Mouse (Mus musculus): ENCODE data around the gene Ccpg1os.
A peak's percentile ranks its signal among the peaks of the same experiment; 100 is the strongest.

Gene Ccpg1os

DNA sequence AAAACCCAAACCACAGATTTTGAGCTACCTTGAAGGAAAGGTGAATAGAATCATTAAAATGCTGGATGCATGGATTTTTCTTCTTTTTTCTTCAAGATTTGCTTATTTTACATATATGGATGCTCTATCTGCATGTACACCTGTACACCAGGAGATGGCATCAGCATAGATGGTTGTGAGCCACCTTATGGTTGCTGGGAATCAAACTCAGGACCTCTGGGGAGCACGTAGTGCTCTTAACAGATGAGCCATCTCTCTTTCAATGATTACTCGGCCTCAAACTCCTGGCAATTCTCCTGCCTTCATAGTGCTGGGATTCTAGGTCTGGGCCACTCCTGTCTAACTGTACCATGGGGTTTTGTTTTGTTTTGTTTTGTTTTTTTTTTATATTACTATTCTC lies 2.1 kb downstream of the Ccpg1os start:
- DNase-seq (ENCODE audit: low spot score): no peak

GRCm38 (mm10) chr9:72975242-72975641 lies 9.9 kb downstream of the Ccpg1os start:
- no peak for DNase-seq (ENCODE audit: low spot score)

- DNase-seq (ENCODE audit: low spot score): no peak
These were observed 10.4 kb downstream of the Ccpg1os start for GRCm38 (mm10) chr9:72974734-72975133.

GRCm38 (mm10) chr9:72972984-72973383 lies 12.2 kb downstream of the Ccpg1os start:
- no peak for DNase-seq (ENCODE audit: low spot score)

GRCm38 (mm10) chr9:72972435-72972834 lies 12.7 kb downstream of the Ccpg1os start:
- no peak for DNase-seq (ENCODE audit: low spot score)

GRCm38 (mm10) chr9:72969874-72970273 lies 15.3 kb downstream of the Ccpg1os start:
- DNase-seq (ENCODE audit: low spot score): no peak

DNA sequence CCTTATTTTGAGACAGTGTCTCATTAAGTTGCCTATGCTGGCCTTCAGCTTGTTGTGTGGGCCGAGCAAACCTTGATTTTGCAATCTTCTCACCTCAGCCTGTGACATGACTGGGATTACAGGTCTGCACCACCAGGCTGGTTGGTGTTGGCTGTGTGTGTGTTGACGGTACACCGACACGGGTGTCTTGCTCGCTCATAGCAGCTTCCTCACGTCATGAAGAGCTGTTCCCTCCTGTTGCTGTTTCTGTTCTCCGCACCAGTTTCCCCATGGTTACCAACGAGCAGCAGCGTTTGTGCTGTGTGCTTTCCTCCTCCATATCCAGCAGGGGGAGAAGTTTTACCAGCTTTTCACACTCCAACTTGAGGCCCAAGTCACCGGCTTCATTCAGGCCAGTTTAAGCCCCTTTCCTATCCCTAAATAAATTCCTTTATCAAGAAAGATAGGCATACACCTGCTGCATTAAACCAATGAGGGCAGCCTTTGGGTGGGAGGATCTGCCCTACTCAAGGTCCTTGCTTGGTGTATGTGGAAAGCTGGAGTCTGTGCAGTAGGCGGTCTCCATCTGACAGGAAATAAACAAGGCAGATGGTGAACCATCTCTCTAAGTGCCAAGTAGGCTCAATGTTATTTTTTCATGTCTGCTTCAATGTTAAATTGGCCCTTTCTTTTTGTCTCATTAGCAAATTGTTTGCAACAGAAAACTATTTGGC lies 16.7 kb downstream of the Ccpg1os start:
- peak; percentile 24 for DNase-seq (ENCODE audit: low spot score)

- DNase-seq (ENCODE audit: low spot score): no peak
These were observed 23.2 kb downstream of the Ccpg1os start for GRCm38 (mm10) chr9:72961959-72962358.

GRCm38 (mm10) chr9:72961346-72961745 lies 23.8 kb downstream of the Ccpg1os start:
- DNase-seq (ENCODE audit: low spot score): no peak

DNA sequence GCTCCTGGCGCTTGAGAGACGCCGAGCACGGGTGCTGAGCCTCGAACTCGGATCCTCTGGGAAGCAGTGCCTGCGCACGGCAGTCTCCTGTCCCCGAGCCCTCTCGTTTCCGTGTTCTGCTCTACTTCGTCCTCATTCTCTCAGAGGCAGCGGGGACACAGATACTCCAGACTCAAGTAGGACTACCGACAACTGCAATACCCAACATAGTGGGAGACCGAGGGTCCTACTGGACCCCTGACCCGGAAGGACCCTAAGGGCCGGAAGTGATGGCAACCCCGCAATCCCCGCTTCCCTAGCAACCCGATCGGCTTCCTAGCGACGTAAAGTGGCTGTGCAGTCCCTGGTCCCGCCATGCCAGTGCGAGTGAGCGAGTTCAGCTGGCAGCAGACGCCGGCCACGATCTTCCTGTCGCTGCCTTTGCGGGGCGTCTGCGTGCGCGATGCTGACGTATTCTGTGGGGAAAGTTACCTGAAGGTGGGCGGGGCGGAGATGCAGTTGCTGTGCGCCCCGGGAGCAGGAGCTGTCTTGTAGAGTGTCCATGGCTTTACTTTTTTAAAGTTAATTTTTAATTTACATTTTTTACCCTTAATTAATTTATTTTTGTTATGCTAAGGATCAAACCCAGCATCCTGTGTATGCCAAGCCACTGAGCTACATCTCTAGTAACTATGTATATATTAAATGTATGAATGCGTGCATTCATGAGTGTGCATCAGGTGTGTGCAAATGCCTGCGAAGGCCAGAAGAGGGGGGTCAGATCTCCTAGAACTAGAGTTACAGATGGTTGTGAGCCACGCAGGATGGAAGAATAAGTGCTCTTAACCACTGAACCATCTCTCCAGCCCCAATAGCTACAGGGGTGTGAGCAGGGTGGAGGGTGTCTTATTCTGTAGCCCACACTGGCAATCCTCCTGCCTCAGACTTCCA lies 26.4 kb downstream of the Ccpg1os start, which contains the start of the genes Dyx1c1 and Gm44503:
Gene Dyx1c1 (plus strand): TSS at position 265 of the 930 bp plus-strand sequence.
Gene Gm44503 (plus strand): TSS at position 332 of the 930 bp plus-strand sequence.
- DNase-seq (ENCODE audit: low spot score): peak; percentile 75

DNA sequence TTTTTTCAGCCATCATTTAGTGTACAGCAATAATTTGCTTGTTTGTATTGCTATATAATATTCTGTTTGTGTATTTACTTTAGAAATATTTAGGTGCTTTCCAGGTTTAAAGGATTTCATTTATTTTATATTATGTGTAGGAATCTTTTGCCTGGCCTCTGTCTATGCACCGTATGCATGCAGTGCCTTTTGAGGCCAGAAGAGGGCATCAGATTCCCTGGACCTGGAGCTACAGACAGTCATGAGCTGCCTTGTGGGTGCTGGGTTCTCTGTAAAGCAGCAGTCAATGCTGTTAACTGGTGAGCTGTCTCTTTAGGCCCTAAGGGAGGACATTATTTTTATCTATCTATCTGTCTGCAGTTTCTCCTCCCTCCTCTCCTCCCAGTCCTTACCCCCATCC lies 29.6 kb downstream of the Ccpg1os start:
- peak; percentile 22 for DNase-seq (ENCODE audit: low spot score)

- peak; percentile 15 for DNase-seq (ENCODE audit: low spot score)
These were observed 30.4 kb downstream of the Ccpg1os start for GRCm38 (mm10) chr9:72954746-72955145.

- no peak for DNase-seq (ENCODE audit: low spot score)
These were observed 35.6 kb downstream of the Ccpg1os start for GRCm38 (mm10) chr9:72949572-72949971.

DNA sequence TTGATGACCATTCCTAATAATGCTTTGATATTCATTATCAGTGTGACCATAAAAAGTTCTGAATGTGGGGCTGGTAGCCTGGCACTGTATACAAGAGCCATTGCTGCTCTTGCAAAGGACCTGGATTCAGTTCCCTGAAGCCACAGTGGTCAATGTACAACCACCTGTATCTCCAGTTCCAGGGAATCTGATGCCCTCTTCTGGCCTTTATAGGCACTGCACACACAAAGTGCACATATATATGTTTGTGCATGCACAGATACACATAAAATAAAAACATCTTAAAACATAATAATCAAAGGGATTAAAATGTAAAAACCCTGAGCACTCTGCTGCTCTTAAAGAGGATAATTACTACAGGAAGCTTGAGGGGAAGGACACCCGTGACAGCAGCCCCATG lies 38.2 kb downstream of the Ccpg1os start:
- no peak for DNase-seq (ENCODE audit: low spot score)

DNA sequence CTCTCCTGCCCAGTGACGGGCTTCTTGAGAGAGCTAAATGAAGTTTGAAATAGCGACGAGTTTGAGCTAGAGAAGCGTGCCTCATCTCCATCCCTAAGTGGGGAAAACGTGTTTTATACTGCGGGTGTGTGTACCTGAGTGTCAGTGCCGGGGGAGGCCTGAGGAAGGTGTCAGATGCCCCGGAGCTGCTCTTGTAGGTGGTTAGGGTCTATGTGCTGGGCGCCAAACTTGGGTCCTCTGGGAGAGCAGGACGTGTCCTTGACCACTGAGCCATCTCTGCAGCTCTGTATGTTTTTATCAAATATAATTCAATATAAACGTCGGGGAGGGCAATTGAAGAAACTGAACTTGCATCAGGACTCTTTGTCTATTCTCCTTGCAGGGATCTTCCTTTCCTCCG lies 40.9 kb downstream of the Ccpg1os start:
- no peak for DNase-seq (ENCODE audit: low spot score)

DNA sequence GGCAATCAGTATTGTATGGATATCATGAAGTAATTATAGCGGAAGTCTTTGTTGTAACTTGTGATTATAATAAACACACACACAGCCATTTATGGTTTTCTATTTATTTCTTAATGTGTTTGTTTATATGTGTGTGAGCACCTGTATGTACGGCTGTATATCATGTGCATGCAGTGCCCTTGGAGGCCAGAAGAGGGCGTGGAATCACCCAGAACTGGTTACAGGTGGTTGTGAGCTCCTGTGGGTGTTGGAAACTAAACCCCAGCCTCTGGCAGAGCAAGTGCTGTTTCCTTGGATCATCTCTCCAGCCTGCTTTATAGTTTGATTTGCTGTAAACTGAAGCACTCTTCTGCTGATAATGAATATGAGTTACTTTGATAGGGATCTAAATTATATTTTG lies 41.8 kb downstream of the Ccpg1os start:
- DNase-seq (ENCODE audit: low spot score): no peak

- DNase-seq (ENCODE audit: low spot score): no peak
These were observed 48.9 kb downstream of the Ccpg1os start for GRCm38 (mm10) chr9:72936301-72936700.

DNA sequence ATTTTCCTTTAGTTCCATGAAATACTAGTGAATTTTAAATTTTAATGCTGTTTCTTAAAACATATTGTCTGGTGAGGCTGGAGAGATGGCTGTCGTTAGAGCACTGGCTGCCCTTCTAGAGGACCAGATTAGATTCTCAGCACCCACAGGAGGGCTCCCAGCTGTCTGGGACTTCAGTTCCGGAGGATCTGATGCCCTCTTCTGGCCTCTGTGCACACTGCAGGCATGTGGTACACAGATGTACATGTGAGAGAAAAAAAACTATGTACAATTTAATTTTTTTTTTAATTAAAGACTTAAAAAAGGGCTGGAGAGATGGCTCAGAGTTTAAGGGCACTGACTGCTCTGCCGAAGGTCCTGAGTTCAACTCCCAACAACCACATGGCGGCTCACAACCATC lies 49.9 kb downstream of the Ccpg1os start:
- no peak for DNase-seq (ENCODE audit: low spot score)

DNA sequence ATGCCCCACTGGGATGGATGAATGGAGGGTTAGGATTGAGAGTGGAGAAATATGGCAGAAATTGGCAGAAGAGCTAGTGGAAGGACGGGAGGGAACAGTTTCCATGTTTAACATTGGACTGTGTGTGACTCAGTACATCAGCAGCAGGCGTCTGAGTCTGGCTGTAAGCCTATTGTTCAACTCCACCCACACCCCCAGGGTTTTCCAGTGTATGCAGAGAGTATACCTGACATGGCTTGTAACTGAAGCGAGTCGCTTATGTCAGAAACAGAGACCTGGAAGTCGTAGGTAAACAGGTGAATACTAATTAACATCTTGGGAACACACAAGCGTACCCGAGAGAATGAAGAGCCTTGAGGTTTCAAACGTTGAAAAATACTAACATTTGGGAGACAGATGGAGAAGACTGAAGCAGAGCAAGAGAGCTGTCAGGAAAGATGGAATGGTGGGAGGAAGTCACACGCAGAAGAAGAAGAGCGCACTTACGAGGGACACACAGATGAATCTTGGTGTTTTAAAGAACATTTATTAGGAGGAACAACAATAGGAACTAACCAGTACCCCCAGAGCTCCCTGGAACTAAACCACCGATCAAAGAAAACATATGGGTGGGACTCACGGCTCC lies 53.9 kb downstream of the Ccpg1os start:
- no peak for DNase-seq (ENCODE audit: low spot score)

Data from ovary, postnatal 36 days (tissue).